28 mouse cellular contexts compared by ENCODE assay signal in genomic region chr8:100475950-100476349, GRCm38 (mm10).
DNase-seq lines count a peak whose midpoint lies in the region; ATAC-seq and TF ChIP-seq lines count a peak whose summit lies in the region.
"Had no signal": no experiment of that assay in that cellular context is flagged by ENCODE, and none has a peak within 500 bp of the region (broad histone marks: within the 10 kb centered on the region; RNA-seq: fewer than 3 reads in every experiment).

No protein-coding gene starts in this region.

- no peak for DNase-seq in forebrain, embryonic 10.5 days (ENCODE audit: extremely low spot score, low spot score)
- no peak for DNase-seq in frontal cortex, postnatal 14 days (ENCODE audit: low spot score in 2 of 2)
- DNase-seq in brain, embryonic 14.5 days (ENCODE audit: low read depth), result peak; percentile 45
- no peak for DNase-seq in lung, postnatal 14 days
- DNase-seq: adrenal gland, postnatal 10 days; adrenal gland, postnatal 36 days; B cell, adult 2 months; cerebellum, adult 11-12 months; cerebellum, adult 8-10 months; cerebellum, postnatal 10 days; cerebellum, postnatal 36 days; embryo, embryonic 11 days; gastrocnemius, postnatal 10 days; gastrocnemius, postnatal 36 days; heart, adult 11 months; kidney, adult 2 months had no signal

- 0 out of 2 replicates have a peak, but pooled peaks have one; percentile 58 for ATAC-seq in forebrain, embryonic 15.5 days (replicated peaks)
- peak; percentile 89 for ATAC-seq in frontal cortex, adult (ENCODE audit: low TSS enrichment)
- ATAC-seq: intestine, postnatal 0 days; Patski had no signal

- no peak for TF ChIP-seq POLR2A in brain, embryonic 14.5 days (IDR thresholded peaks at IDR 0.05; ENCODE audit: borderline replicate concordance, extremely low read depth, insufficient read depth, insufficient read length, poor library complexity, severe bottlenecking)

- H3K4me1 ChIP-seq in forebrain, embryonic 15.5 days, result no peaks in the 10 kb centered on the region
- no peaks in the 10 kb centered on the region for H3K4me1 ChIP-seq in forebrain, embryonic 10.5 days
- H3K4me1 ChIP-seq: embryonic facial prominence, embryonic 10.5 days; embryonic facial prominence, embryonic 13.5 days; hindbrain, embryonic 12.5 days; hindbrain, embryonic 15.5 days had no signal

- H3K27ac ChIP-seq in forebrain, embryonic 15.5 days (replicated peaks), result no peak overlapping the region
- H3K27ac ChIP-seq in forebrain, embryonic 10.5 days, result no peak overlapping the region
- H3K27ac ChIP-seq: embryonic facial prominence, embryonic 10.5 days; embryonic facial prominence, embryonic 13.5 days; hindbrain, embryonic 12.5 days; hindbrain, embryonic 15.5 days had no signal

- H3K27me3 ChIP-seq in forebrain, embryonic 15.5 days, result no peaks in the 10 kb centered on the region
- H3K27me3 ChIP-seq in forebrain, embryonic 10.5 days (ENCODE audit: poor library complexity, severe bottlenecking), result no peaks in the 10 kb centered on the region
- H3K27me3 ChIP-seq: CH12.LX; embryonic facial prominence, embryonic 13.5 days; hindbrain, embryonic 12.5 days; hindbrain, embryonic 15.5 days; Patski had no signal

- H3K9ac ChIP-seq in forebrain, embryonic 15.5 days (replicated peaks), result no peak overlapping the region
- H3K9ac ChIP-seq: embryonic facial prominence, embryonic 13.5 days; hindbrain, embryonic 12.5 days; hindbrain, embryonic 15.5 days had no signal

- no peak for TF ChIP-seq CTCF in brain, embryonic 14.5 days (IDR thresholded peaks at IDR 0.05; ENCODE audit: borderline replicate concordance, extremely low read depth, insufficient read depth, insufficient read length)

- H3K4me3 ChIP-seq in forebrain, embryonic 15.5 days, result no peak overlapping the region
- no peak overlapping the region for H3K4me3 ChIP-seq in forebrain, embryonic 10.5 days
- H3K4me3 ChIP-seq: embryonic facial prominence, embryonic 10.5 days; embryonic facial prominence, embryonic 13.5 days; erythroblast, embryonic 14.5 days; hindbrain, embryonic 12.5 days; hindbrain, embryonic 15.5 days had no signal

- H3K4me2 ChIP-seq in forebrain, embryonic 15.5 days (replicated peaks), result no peak overlapping the region
- H3K4me2 ChIP-seq: embryonic facial prominence, embryonic 13.5 days; heart, embryonic 11.5 days; hindbrain, embryonic 12.5 days; hindbrain, embryonic 15.5 days had no signal

- WGBS in forebrain, embryonic 15.5 days, result 56% methylated on average over 4 of the region's 4 CpGs
- 87% methylated on average over 4 of the region's 4 CpGs for WGBS in forebrain, embryonic 10.5 days

- no peaks in the 10 kb centered on the region for H3K9me3 ChIP-seq in forebrain, embryonic 15.5 days
- no peaks in the 10 kb centered on the region for H3K9me3 ChIP-seq in forebrain, embryonic 10.5 days
- H3K9me3 ChIP-seq: embryonic facial prominence, embryonic 10.5 days; embryonic facial prominence, embryonic 13.5 days; G1E; hindbrain, embryonic 12.5 days; hindbrain, embryonic 15.5 days had no signal

- H3K36me3 ChIP-seq in forebrain, embryonic 15.5 days, result no peaks in the 10 kb centered on the region
- H3K36me3 ChIP-seq in forebrain, embryonic 10.5 days (replicated peaks), result no peaks in the 10 kb centered on the region
- H3K36me3 ChIP-seq: embryonic facial prominence, embryonic 10.5 days; embryonic facial prominence, embryonic 13.5 days; G1E; hindbrain, embryonic 12.5 days; hindbrain, embryonic 15.5 days had no signal
